Mouse (Mus musculus) bone marrow macrophage, adult 2 months (primary cell): Measurements from ENCODE around the gene Myo18b. TPM values are rescaled to one million over a fixed set of nuclear protein-coding genes. Genes with fewer than 3 reads are reported as not detected.

Experiments
- H3K27ac ChIP-seq: 2 replicates; pipeline ENCODE4 v1.5.1; 2012; ENCODE audit warnings: low read depth, low read length; ENCODE audit not compliant: insufficient read depth
- H3K4me1 ChIP-seq: 2 replicates; pipeline ENCODE4 v1.6.1; 2012; ENCODE audit warnings: low read length; ENCODE audit not compliant: control insufficient read depth, insufficient read depth
- H3K4me3 ChIP-seq: 2 replicates; pipeline ENCODE4 v1.5.1; 2012; ENCODE audit warnings: mild to moderate bottlenecking, low read length, moderate library complexity; ENCODE audit not compliant: insufficient read depth
- CTCF ChIP-seq: IDR thresholded peaks from 2 replicates; pipeline ENCODE4 v1.5.1; 2012; ENCODE audit warnings: low read depth, mild to moderate bottlenecking, low read length, moderate library complexity
- POLR2A ChIP-seq: IDR thresholded peaks from 2 replicates; pipeline ENCODE4 v1.6.1; 2012; ENCODE audit warnings: mild to moderate bottlenecking, low read depth, low read length, borderline replicate concordance
- polyA plus RNA-seq: library from polyadenylated mRNA; stranded (reverse); fragments of >200 nt; gene quantifications from 2 replicates; pipeline ENCODE4 v1.2.4, GENCODE M21; 2012; ENCODE audit not compliant: missing spikeins, insufficient read depth, insufficient read length

Gene Myo18b
- not detected in 2 replicates for polyA plus RNA-seq

DNA sequence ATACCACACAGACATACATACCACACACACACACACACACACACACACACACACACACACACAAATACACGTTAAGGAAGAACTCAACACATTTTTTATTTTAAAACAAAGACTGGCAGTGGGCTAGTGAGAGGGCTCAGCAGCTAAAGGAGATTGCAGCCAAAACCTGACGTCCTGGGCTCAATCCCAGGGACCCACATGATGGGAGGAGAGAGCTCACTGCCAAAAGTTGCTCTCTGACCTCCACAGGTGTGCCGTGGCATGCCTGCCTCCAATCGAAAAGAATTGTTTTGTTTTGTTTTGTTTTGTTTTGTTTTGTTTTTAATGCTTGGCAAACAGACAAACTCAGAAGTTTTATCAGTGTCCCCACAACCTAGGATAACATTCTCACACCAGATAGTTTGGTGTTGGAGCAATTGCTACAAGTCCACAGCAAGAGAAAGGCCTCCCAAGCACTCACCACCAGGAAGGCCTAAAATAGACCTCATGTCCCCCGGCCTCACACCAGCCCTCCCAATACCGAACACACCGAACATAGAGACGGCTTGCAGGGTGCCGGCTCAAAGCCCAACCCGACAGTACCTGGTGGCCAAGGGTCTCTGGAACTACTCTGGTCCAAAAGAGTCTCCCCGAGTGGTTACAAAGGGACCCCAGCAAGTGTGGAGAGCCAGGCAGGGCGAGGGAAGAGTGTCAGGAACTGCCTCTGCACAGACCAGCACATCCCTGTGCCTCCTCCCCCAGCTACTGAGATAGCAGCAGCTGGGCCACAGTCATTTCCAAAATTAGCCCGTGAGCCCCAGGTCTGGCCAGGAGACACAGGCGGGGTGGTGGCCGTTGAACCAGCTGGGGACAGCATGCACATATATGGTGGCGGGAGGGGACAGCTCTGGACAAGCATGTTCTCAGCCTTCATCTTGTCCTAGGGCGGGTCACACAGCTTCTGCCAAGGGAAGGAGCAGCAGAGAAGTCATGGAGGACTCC lies at the start of gene Myo18b:
Myo18b (minus strand) TSS at position 689 of the 981 bp plus-strand sequence.
- H3K4me3 ChIP-seq, result no peak within 1 kb of the TSS
- H3K27ac ChIP-seq, result no peak within 1 kb of the TSS
- TF ChIP-seq CTCF (no peak), POLR2A (no peak)
- 0 out of 2 replicates have a peak, but pooled peaks cover 1% of the 10 kb centered on the region for H3K4me1 ChIP-seq

- no peak overlapping the region for H3K27ac ChIP-seq
- H3K4me1 ChIP-seq, result peaks cover 7% of the 10 kb centered on the region
- no peak for TF ChIP-seq CTCF
- no peak for TF ChIP-seq POLR2A
- no peak overlapping the region for H3K4me3 ChIP-seq
Measured at GRCm38 (mm10) chr5:112945925-112946324, 49.8 kb upstream of the Myo18b start.

GRCm38 (mm10) chr5:112942244-112942643 lies 46.1 kb upstream of the Myo18b start:
- no peak overlapping the region for H3K27ac ChIP-seq
- H3K4me1 ChIP-seq, result no peaks in the 10 kb centered on the region
- no peak overlapping the region for H3K4me3 ChIP-seq
- no peak for TF ChIP-seq POLR2A
- TF ChIP-seq CTCF, result no peak

GRCm38 (mm10) chr5:112941001-112941400 lies 44.8 kb upstream of the Myo18b start:
- H3K4me3 ChIP-seq, result no peak overlapping the region
- H3K27ac ChIP-seq, result no peak overlapping the region
- H3K4me1 ChIP-seq, result no peaks in the 10 kb centered on the region
- TF ChIP-seq CTCF, result no peak
- TF ChIP-seq POLR2A, result no peak

- H3K4me1 ChIP-seq, result no peaks in the 10 kb centered on the region
- TF ChIP-seq CTCF, result no peak
- TF ChIP-seq POLR2A, result no peak
- H3K4me3 ChIP-seq, result no peak overlapping the region
- no peak overlapping the region for H3K27ac ChIP-seq
Measured at GRCm38 (mm10) chr5:112936632-112937031, 40.5 kb upstream of the Myo18b start.

- H3K4me3 ChIP-seq, result no peak overlapping the region
- no peak overlapping the region for H3K27ac ChIP-seq
- TF ChIP-seq CTCF (no peak), POLR2A (no peak)
- no peaks in the 10 kb centered on the region for H3K4me1 ChIP-seq
Measured at GRCm38 (mm10) chr5:112935436-112935835, 39.3 kb upstream of the Myo18b start.

DNA sequence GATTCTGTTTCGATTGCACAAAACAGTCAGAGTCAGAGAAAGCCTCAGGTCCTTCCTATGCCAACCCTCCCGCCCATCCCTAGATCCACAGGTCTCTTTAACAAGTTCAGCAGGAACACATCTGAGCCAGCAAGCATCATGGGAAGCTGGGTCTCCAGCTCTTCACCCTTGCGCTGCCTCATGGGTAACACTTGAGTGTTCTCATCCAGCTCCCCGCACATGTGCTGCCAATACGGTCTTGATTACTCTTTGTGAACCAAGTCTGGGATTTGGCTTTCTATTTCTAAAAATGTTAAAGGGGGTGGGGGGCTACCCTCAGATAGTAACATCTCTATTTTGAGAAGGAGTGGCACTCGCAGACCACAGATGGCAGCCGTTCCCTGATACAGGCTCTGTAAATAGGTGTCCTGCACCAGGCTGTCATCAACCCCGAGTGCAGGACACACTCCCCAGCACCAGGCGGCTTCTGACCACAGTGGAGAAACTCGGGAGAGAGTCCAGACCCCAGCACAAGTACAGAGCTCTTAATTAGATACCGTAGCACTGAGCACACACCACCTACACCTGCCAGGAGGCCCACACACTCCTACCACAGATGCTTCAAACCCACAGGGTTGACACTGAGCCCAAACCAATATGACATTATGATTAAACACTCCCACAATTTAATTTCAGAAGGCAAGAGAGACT lies 36.9 kb upstream of the Myo18b start:
- H3K27ac ChIP-seq, result no peak overlapping the region
- TF ChIP-seq POLR2A (no peak), CTCF (no peak)
- H3K4me1 ChIP-seq, result no peaks in the 10 kb centered on the region
- no peak overlapping the region for H3K4me3 ChIP-seq

- Histone ChIP-seq H3K4me3 (no peak overlapping the region), H3K4me1 (no peaks in the 10 kb centered on the region), H3K27ac (no peak overlapping the region)
- no peak for TF ChIP-seq POLR2A
- TF ChIP-seq CTCF, result no peak
Measured at GRCm38 (mm10) chr5:112931901-112932300, 35.7 kb upstream of the Myo18b start.

GRCm38 (mm10) chr5:112928201-112928881 lies 32.2 kb upstream of the Myo18b start:
- Histone ChIP-seq H3K4me1 (no peaks in the 10 kb centered on the region), H3K27ac (no peak overlapping the region), H3K4me3 (no peak overlapping the region)
- TF ChIP-seq CTCF (no peak), POLR2A (no peak)
